Mouse (Mus musculus) urinary bladder, postnatal 25 days (tissue): ENCODE measurements around the gene Spryd3.
A peak's percentile ranks its signal among the peaks of the same experiment; 100 is the strongest.

Experiments
- DNase-seq: peaks from one replicate; pipeline ENCODE4 v3.0.0; 2022; ENCODE audit warnings: low spot score

Spryd3 gene

GRCm38 (mm10) chr15:102146882-102147281 is 10.8 kb upstream of the Spryd3 start:
- DNase-seq = peak; percentile 35

- no peak for DNase-seq
These were observed 10.1 kb upstream of the Spryd3 start for GRCm38 (mm10) chr15:102146089-102146488.

GRCm38 (mm10) chr15:102145330-102145729 is 9.3 kb upstream of the Spryd3 start:
- DNase-seq = peak; percentile 62

GRCm38 (mm10) chr15:102144726-102145125 is 8.7 kb upstream of the Spryd3 start:
- no peak for DNase-seq

GRCm38 (mm10) chr15:102144274-102144711 is 8.3 kb upstream of the Spryd3 start, which contains the start of gene Igfbp6:
Gene Igfbp6 (plus strand): TSS chr15:102144362.
- DNase-seq = peak; percentile 34

GRCm38 (mm10) chr15:102142914-102143912 is 7.2 kb upstream of the Spryd3 start:
- peak; percentile 35 for DNase-seq

GRCm38 (mm10) chr15:102141120-102141519 is 5.1 kb upstream of the Spryd3 start:
- no peak for DNase-seq

- DNase-seq = no peak
These were observed 409 bp downstream of the Spryd3 start for GRCm38 (mm10) chr15:102135522-102136128.

- DNase-seq = no peak
These were observed 1.3 kb downstream of the Spryd3 start for GRCm38 (mm10) chr15:102134709-102135108.

GRCm38 (mm10) chr15:102133314-102133713 is 2.7 kb downstream of the Spryd3 start:
- no peak for DNase-seq

- no peak for DNase-seq
These were observed 9.7 kb downstream of the Spryd3 start for GRCm38 (mm10) chr15:102126303-102126702.

- DNase-seq = no peak
These were observed 15.5 kb downstream of the Spryd3 start for GRCm38 (mm10) chr15:102120530-102120929.

GRCm38 (mm10) chr15:102119831-102120170 is 16.2 kb downstream of the Spryd3 start:
- no peak for DNase-seq

GRCm38 (mm10) chr15:102119121-102119830 is 16.8 kb downstream of the Spryd3 start:
- DNase-seq = no peak

GRCm38 (mm10) chr15:102118591-102118990 is 17.4 kb downstream of the Spryd3 start:
- no peak for DNase-seq

GRCm38 (mm10) chr15:102117461-102118443 is 18.3 kb downstream of the Spryd3 start:
- no peak for DNase-seq

GRCm38 (mm10) chr15:102116753-102117415 is 19.1 kb downstream of the Spryd3 start:
- no peak for DNase-seq

- DNase-seq = no peak
These were observed 20.3 kb downstream of the Spryd3 start for GRCm38 (mm10) chr15:102115731-102116231.

- DNase-seq = no peak
These were observed 21.3 kb downstream of the Spryd3 start for GRCm38 (mm10) chr15:102114651-102115260.

GRCm38 (mm10) chr15:102113674-102114073 is 22.4 kb downstream of the Spryd3 start:
- DNase-seq = no peak
